In the genomic region with DNA sequence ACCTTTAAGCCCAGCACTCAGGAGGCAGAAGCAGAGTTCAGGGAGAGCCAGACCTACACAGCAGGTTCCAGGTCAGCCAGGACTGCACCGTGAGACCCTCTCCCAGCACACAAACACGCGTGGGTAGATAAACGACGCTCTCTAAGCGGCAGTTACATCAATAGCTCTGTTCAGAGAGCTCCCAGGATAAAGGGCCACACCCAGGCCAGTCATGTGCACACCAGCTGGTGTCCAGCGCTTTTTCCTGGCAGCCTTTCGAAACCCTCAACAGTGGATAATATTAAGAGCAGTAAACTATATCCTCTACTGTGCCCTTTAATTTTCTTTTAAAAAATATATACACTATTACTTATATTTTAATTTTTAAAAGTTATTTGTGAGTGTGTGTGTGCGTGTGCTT, we compare ENCODE assay signal across 20 mouse cellular contexts. TPM values are rescaled to one million over a fixed set of nuclear protein-coding genes. Genes with fewer than 3 reads are reported as not detected.
A peak's percentile ranks its signal among the peaks of the same experiment; 100 is the strongest.
DNase-seq lines count a peak whose midpoint lies in the region; ATAC-seq and TF ChIP-seq lines count a peak whose summit lies in the region.
"Had no signal": no experiment of that assay in that cellular context is flagged by ENCODE, and none has a peak within 500 bp of the region (broad histone marks: within the 10 kb centered on the region; RNA-seq: fewer than 3 reads in every experiment).

No protein-coding gene starts in this region.

- no peak for TF ChIP-seq POLR2A in cerebellum, adult 2 months (IDR thresholded peaks at IDR 0.05; ENCODE audit: borderline replicate concordance, insufficient read depth, low read length)
- no peak for TF ChIP-seq POLR2A in bone marrow, adult 2 months (IDR thresholded peaks at IDR 0.05; ENCODE audit: borderline replicate concordance, control insufficient read depth, low read depth, low read length)

- peak overlapping the region; percentile 13 for H3K9ac ChIP-seq in liver, embryonic 16.5 days (ENCODE audit: low read depth, low read length)
- H3K9ac ChIP-seq: forebrain, embryonic 12.5 days; heart, embryonic 15.5 days; lung, embryonic 14.5 days; neural tube, embryonic 12.5 days had no signal

- TF ChIP-seq CTCF in cerebellum, adult 2 months (IDR thresholded peaks at IDR 0.05; ENCODE audit: borderline replicate concordance, insufficient read depth, low read depth, low read length), result no peak
- no peak for TF ChIP-seq CTCF in bone marrow, adult 2 months (IDR thresholded peaks at IDR 0.05; ENCODE audit: control insufficient read depth, insufficient read depth, low read length)

- intact Hi-C loops in heart, postnatal 14 days (cut with DNase I), result no loop called here

- 31% methylated on average over 9 of the region's 9 CpGs for WGBS in cerebellum, adult 2 months
- 72% methylated on average over 9 of the region's 9 CpGs for WGBS in bone marrow, adult 2 months
- 32% methylated on average over 9 of the region's 9 CpGs for WGBS in liver, embryonic 16.5 days (ENCODE audit: insufficient replicate concordance)

- peak overlapping the region; percentile 52 for H3K4me2 ChIP-seq in liver, embryonic 16.5 days (ENCODE audit: low read depth, low read length)
- H3K4me2 ChIP-seq: forebrain, embryonic 12.5 days; heart, embryonic 15.5 days; hindbrain, embryonic 13.5 days; lung, embryonic 14.5 days; midbrain, embryonic 11.5 days; neural tube, embryonic 12.5 days had no signal

- H3K4me1 ChIP-seq in cerebellum, adult 2 months (ENCODE audit: control insufficient read depth, insufficient read depth, low read length), result peaks cover 30% of the 10 kb centered on the region
- H3K4me1 ChIP-seq in bone marrow, adult 2 months (ENCODE audit: control insufficient read depth, insufficient read depth, low read length), result no peaks in the 10 kb centered on the region; the same call in 1 of the 2 replicates
- H3K4me1 ChIP-seq in liver, embryonic 16.5 days (ENCODE audit: control insufficient read depth, low read depth, low read length), result peaks cover 37% of the 10 kb centered on the region
- H3K4me1 ChIP-seq: forebrain, embryonic 12.5 days; heart, embryonic 15.5 days had no signal

- peak overlapping the region; percentile 99 for H3K27ac ChIP-seq in cerebellum, adult 2 months (ENCODE audit: insufficient read depth, low read length)
- peak overlapping the region; percentile 62 for H3K27ac ChIP-seq in bone marrow, adult 2 months (ENCODE audit: control insufficient read depth, insufficient read depth, low read depth, low read length, poor library complexity)
- peak overlapping the region; percentile 35; the same call in 1 of the 2 replicates for H3K27ac ChIP-seq in liver, embryonic 16.5 days (ENCODE audit: low read length)
- H3K27ac ChIP-seq: forebrain, embryonic 12.5 days; heart, embryonic 15.5 days; hindbrain, embryonic 13.5 days; neural tube, embryonic 12.5 days had no signal

- ATAC-seq in liver, embryonic 16.5 days (ENCODE audit: low read depth), result no peak

- H3K36me3 ChIP-seq in liver, embryonic 16.5 days (ENCODE audit: control insufficient read depth, insufficient read depth), result peaks cover 10% of the 10 kb centered on the region

- DNase-seq in cerebellum, adult 2 months, result no peak
- DNase-seq in cerebellum, adult 9-11 months, result no peak
- peak; percentile 39 to 41 for DNase-seq in heart, postnatal 14 days
- DNase-seq in heart, adult 8-10 months (ENCODE audit: low spot score), result no peak
- no peak for DNase-seq in left cerebral cortex, adult 9 months (ENCODE audit: low spot score in 2 of 2)
- DNase-seq in left cerebral cortex, adult 18-20 months (ENCODE audit: low spot score in 2 of 2), result no peak
- DNase-seq: adrenal gland, postnatal 36 days; cerebellum, adult 18-20 months; kidney, adult 8-10 months; kidney, postnatal 25 days; lung, embryonic 14.5 days; right cerebral cortex, adult 18-20 months; thymus, postnatal 14 days had no signal

- H3K4me3 ChIP-seq in cerebellum, adult 2 months (replicated peaks; ENCODE audit: insufficient read depth, low read depth, low read length), result no peak overlapping the region
- peak overlapping the region; percentile 29 for H3K4me3 ChIP-seq in bone marrow, adult 2 months (replicated peaks; ENCODE audit: control insufficient read depth, low read depth, low read length)
- H3K4me3 ChIP-seq in liver, embryonic 16.5 days (ENCODE audit: low read depth, low read length), result peak overlapping the region; percentile 29
- H3K4me3 ChIP-seq: forebrain, embryonic 12.5 days; heart, embryonic 15.5 days; hindbrain, embryonic 13.5 days; neural tube, embryonic 12.5 days had no signal

- no peaks in the 10 kb centered on the region for H3K27me3 ChIP-seq in cerebellum, adult 2 months (ENCODE audit: control insufficient read depth, insufficient read depth, low read length)
- H3K27me3 ChIP-seq in liver, embryonic 16.5 days (ENCODE audit: control insufficient read depth, insufficient read depth, low read depth, low read length), result no peaks in the 10 kb centered on the region
- H3K27me3 ChIP-seq: forebrain, embryonic 12.5 days; heart, embryonic 15.5 days; hindbrain, embryonic 13.5 days; neural tube, embryonic 12.5 days had no signal

- no peaks in the 10 kb centered on the region for H3K9me3 ChIP-seq in liver, embryonic 16.5 days (replicated peaks; ENCODE audit: control insufficient read depth, low read length)
- H3K9me3 ChIP-seq: forebrain, embryonic 12.5 days; heart, embryonic 15.5 days; hindbrain, embryonic 13.5 days; neural tube, embryonic 12.5 days had no signal

RNA-seq across cellular contexts. Expression of a gene that starts 49.8 kb away (rescaled TPM):
- polyA plus RNA-seq in cerebellum, adult 2 months (2012; rRNA removed), result 90.7 and 93.6 TPM in 2 replicates
- 10 to 100 TPM; 62.6 to 71.9 TPM for total RNA-seq in heart, postnatal 14 days (2021)
- total RNA-seq in heart, adult 8-10 months (2022), result 10 to 100 TPM; 59.2 to 86.0 (median 63.7) TPM
- 102 and 151 TPM in 2 replicates for polyA plus RNA-seq in bone marrow, adult 2 months (2011; ENCODE audit: insufficient read depth, insufficient read length, low replicate concordance, missing spikeins)
- 5.4 and 7.6 TPM in 2 replicates for polyA plus RNA-seq in liver, embryonic 16.5 days (2015; fragmentation: Nextera tagmentation; extraction: Ambion mirVana)
- 10 to 100 TPM; 78.0 to 79.7 TPM for total RNA-seq in left cerebral cortex, adult 18-20 months (2021)

Comparison
In these comparisons a context has a peak if more than half of its experiments do, and no peak if none do; other contexts are left out.
1. DNase-seq: peak in heart, postnatal 14 days (2 of 2); none in cerebellum, adult 2 months (0 of 2), cerebellum, adult 9-11 months (single experiment), heart, adult 8-10 months (single experiment), left cerebral cortex, adult 9 months (0 of 2) and left cerebral cortex, adult 18-20 months (0 of 2).
2. H3K27ac ChIP-seq: peak in every context shown above with its lines; median percentile 99 in cerebellum, adult 2 months; 62 in bone marrow, adult 2 months; 35 in liver, embryonic 16.5 days.